Mouse (Mus musculus): ENCODE data around the gene Gm21477.
"Not testable (repeated sequence)": the region's sequence is repeated elsewhere in the genome, so short reads cannot be mapped to it uniquely, and the experiment has no call there.

Gm21477 gene

GRCm38 (mm10) chrY:87116521-87116920 is at the start of gene Gm21477:
Gene Gm21477, plus strand, starts transcription at chrY:87116821.
- not testable (repeated sequence) for DNase-seq
